Mouse (Mus musculus) liver, embryonic 16.5 days (tissue): ENCODE measurements around the gene Ikzf3. TPM values are rescaled to one million over a fixed set of nuclear protein-coding genes. Genes with fewer than 3 reads are reported as not detected.

Experiments used
- ATAC-seq: fragments of 200-750 bp; cut with Nextera tagmentation; 2 replicates; pipeline ENCODE4 v1.8.0; 2017; ENCODE audit warnings: low read depth, mild to moderate bottlenecking, moderate number of reproducible peaks, moderate library complexity
- H3K27ac ChIP-seq: fragments of 300-500 bp; sonication (generic); 2 replicates; pipeline ENCODE4 v1.5.1; 2014; ENCODE audit warnings: mild to moderate bottlenecking, low read length
- H3K27me3 ChIP-seq: fragments of 300-500 bp; sonication (generic); 2 replicates; pipeline ENCODE4 v1.6.1; 2014; ENCODE audit warnings: low read depth, low read length, mixed read lengths; ENCODE audit not compliant: control insufficient read depth, insufficient read depth
- H3K36me3 ChIP-seq: fragments of 300-500 bp; sonication (generic); 2 replicates; pipeline ENCODE4 v1.6.1; 2014; ENCODE audit warnings: mild to moderate bottlenecking; ENCODE audit not compliant: control insufficient read depth, insufficient read depth
- H3K4me1 ChIP-seq: fragments of 300-500 bp; sonication (generic); 2 replicates; pipeline ENCODE4 v1.6.1; 2014; ENCODE audit warnings: low read depth, low read length, mixed read lengths; ENCODE audit not compliant: control insufficient read depth
- H3K4me2 ChIP-seq: fragments of 300-500 bp; sonication (generic); 2 replicates; pipeline ENCODE4 v1.6.1; 2014; ENCODE audit warnings: low read depth, low read length, mixed read lengths
- H3K4me3 ChIP-seq: fragments of 300-500 bp; sonication (generic); 2 replicates; pipeline ENCODE4 v1.5.1; 2014; ENCODE audit warnings: low read depth, mild to moderate bottlenecking, low read length
- H3K9ac ChIP-seq: fragments of 300-500 bp; sonication (generic); 2 replicates; pipeline ENCODE4 v1.6.1; 2014; ENCODE audit warnings: low read depth, low read length
- H3K9me3 ChIP-seq: fragments of 300-500 bp; sonication (generic); replicated peaks from 2 replicates; pipeline ENCODE4 v1.6.1; 2016; ENCODE audit warnings: low read length; ENCODE audit not compliant: control insufficient read depth
- WGBS: fragments of 180-500 bp; shearing (Covaris S2); extraction: QIAGEN DNeasy Blood & Tissue Kit; methylation state at CpG from one replicate; pipeline ENCODE4 v1.1.7; 2014; ENCODE audit not compliant: insufficient replicate concordance; 5-methylcytosine and 5-hydroxymethylcytosine counted together
- polyA plus RNA-seq: library from polyadenylated mRNA; unstranded; fragments of >200 nt; fragmentation: Nextera tagmentation; extraction: Ambion mirVana; gene quantifications from 2 replicates; pipeline ENCODE4 v1.2.1, GENCODE M21; 2015

Gene Ikzf3
- polyA plus RNA-seq, 1 experiment from 2014 or later = 0.19 TPM

DNA sequence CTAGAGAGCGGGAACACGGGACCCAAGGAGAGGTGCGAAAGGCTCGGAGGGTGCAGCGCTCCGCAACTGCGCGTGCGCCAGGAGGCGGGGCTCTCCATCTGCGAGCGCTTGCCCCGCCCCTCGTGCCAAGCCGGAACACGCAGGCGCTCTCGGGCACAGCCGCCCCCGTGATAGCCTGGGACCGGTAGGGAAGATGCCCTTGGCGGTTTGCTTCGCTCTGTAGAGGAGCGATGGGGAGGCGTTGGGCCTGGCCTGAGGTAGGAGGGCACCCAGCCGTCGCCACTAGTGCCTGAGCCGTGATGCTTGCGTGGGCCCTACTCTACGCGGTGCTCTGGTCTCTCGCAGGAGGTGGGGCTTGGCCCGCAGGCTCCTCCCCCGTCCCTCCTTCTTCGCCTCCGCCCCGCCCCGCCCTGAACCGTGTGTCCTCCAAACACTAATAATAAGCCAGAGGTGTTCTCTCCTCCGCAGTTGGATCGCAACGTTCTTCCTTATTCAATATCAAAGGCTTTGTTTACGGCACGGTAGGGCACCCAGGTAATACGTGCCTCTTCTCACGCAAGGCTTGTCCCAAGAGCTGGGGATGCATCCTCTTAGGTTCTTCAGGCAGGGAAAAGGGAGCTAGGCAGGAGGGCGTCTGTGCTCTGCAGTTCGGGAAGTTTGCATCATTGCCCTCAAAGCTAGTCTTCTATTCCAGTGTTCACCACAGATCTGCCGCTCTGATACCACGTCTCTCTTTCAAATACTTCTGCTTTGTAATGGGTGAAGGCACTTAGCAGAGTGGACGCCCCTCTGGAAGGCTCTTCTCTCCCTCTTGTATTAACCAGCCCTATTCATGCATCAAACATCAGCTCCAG is 5.4 kb upstream of the Ikzf3 start, which contains the start of gene Zpbp2:
Gene Zpbp2 (plus strand): TSS at position 123 of the 854 bp plus-strand sequence.
- peak within 1 kb of the TSS; percentile 86 for H3K27ac ChIP-seq
- H3K4me2 ChIP-seq = peak within 1 kb of the TSS; percentile 99
- peak within 1 kb of the TSS; percentile 91 for H3K4me3 ChIP-seq
- ATAC-seq = peak; percentile 98
- H3K27me3 ChIP-seq = peaks cover 41% of the 10 kb centered on the region
- H3K9me3 ChIP-seq = no peaks in the 10 kb centered on the region; the same call in 1 of the 2 replicates
- H3K36me3 ChIP-seq = no peaks in the 10 kb centered on the region
- H3K9ac ChIP-seq = peak within 1 kb of the TSS; percentile 89
- H3K4me1 ChIP-seq = peaks cover 14% of the 10 kb centered on the region
- under 1% methylated on average over 51 of the region's 51 CpGs for WGBS

DNA sequence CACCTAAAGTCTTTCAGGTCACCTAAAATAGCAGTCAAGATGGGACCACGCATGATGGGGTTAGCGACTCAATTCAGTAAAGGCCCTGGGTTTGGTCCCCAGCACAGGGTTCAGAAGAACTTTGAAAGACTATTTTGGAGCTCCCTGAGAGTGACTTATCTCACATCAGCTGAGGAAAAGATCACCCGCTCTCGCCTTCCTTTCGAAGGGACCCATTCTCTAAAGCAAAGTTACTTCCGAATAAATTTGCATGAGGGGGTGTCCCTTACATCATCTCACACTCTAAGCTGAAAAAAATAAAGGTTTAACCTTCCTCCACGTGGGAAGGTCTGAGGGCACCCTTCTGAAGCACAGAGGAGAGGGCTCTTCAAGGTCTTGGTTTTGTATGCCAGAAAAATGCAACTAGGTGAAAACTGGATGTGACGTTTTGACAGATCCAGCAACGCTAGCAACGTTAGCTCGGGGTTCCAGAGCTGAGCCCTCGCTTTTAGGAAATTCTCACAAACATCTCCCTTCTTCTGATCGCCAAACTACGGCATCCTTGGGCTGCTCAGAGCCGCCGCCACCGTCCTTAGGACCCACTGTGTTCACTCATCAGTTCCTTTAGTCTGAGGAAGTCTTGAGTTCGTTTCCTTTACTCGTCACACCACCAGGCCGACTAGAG is 4.6 kb upstream of the Ikzf3 start:
- peaks cover 48% of the 10 kb centered on the region for H3K27me3 ChIP-seq
- no peaks in the 10 kb centered on the region for H3K36me3 ChIP-seq
- H3K9me3 ChIP-seq = no peaks in the 10 kb centered on the region; the same call in 1 of the 2 replicates
- ATAC-seq = no peak
- H3K4me1 ChIP-seq = peaks cover 14% of the 10 kb centered on the region
- H3K4me3 ChIP-seq = peak overlapping the region; percentile 91
- H3K27ac ChIP-seq = no peak overlapping the region
- H3K9ac ChIP-seq = peak overlapping the region; percentile 89
- peak overlapping the region; percentile 99 for H3K4me2 ChIP-seq
- WGBS = 14% methylated on average over 20 of the region's 20 CpGs

DNA sequence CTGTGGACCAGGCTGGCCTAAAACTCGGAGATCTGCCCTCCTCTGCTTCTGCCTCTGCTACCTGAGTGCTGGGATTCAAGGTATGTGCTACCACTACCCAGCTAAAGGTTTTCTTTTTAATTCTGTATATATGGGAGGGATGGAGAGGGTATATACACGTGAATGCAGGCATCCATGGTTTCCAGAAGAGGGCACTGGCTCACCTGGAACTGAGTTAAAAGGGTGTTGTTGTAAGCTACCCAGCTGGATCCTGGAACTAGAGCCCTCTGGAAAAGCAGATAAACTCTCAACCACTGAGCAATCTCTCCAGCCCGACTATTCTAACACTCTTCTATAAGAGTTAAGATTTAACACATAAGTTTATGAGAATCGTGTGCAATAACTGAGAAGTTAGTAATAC is 3.5 kb upstream of the Ikzf3 start:
- no peaks in the 10 kb centered on the region for H3K36me3 ChIP-seq
- H3K27me3 ChIP-seq = peaks cover 57% of the 10 kb centered on the region
- H3K9me3 ChIP-seq = no peaks in the 10 kb centered on the region; the same call in 1 of the 2 replicates
- H3K4me1 ChIP-seq = peaks cover 14% of the 10 kb centered on the region
- H3K4me3 ChIP-seq = no peak overlapping the region
- no peak overlapping the region for H3K9ac ChIP-seq
- H3K4me2 ChIP-seq = no peak overlapping the region
- 55% methylated on average over 4 of the region's 4 CpGs for WGBS
- no peak for ATAC-seq
- no peak overlapping the region for H3K27ac ChIP-seq

DNA sequence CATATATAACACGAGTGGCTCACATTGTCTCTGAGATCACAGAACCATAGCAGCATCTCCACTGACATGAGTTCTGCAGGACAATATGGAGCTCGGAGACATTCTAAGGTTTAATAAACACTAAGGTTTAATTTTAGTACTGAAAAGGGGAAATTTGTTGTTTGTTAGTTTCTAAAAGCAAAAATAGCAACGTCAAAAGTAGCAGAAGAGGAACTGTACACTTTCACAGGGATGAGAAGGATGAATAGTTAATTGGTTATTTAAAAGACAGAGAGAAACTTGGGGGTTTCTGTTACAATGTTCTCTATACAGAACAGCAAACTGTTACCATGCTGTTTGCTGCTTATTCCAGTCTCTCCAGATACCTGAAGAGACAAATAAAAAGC is 1.5 kb upstream of the Ikzf3 start:
- Histone ChIP-seq H3K4me1 (peaks cover 14% of the 10 kb centered on the region), H3K27me3 (peaks cover 73% of the 10 kb centered on the region), H3K27ac (no peak overlapping the region), H3K4me3 (no peak overlapping the region), H3K4me2 (no peak overlapping the region), H3K36me3 (no peaks in the 10 kb centered on the region), H3K9me3 (no peaks in the 10 kb centered on the region), H3K9ac (no peak overlapping the region)
- WGBS = 34% methylated on average over 3 of the region's 3 CpGs
- no peak for ATAC-seq

DNA sequence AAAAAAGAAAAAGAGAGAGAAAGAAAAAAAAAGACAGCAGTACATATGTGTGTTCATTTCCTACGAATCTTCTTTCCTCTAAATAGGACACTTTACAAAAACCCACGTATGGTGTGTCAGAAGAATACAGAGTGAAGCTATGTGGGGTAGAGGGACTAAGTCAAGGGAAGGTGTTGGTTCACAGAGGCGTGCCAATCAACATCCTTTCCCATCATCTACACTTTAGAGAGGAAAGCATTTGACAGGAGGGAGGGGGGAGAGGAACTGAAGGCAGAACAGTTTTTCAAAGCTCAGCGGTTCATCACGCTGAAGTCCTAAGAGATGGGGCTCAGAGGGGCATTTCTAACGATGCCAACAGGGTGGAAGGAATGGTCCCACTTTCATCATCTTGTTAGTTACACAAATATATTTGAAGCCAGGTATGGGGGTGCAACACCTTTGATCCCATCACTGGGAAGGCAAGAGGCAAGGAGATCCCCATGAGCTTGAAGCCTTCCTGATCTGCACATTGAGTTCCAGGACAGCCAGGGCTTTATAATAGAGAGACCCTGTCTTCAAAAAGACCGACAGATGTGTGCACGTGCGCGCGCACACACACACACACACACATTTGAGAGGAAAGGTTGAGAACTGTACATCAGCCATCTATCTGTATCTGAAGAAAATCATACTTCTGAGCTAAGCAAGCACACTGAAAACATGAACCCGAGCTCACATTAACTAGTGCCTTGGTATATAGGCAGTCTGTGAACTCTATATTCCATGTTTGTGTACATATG is 887 bp upstream of the Ikzf3 start:
- no peak for ATAC-seq
- H3K36me3 ChIP-seq = no peaks in the 10 kb centered on the region
- H3K4me1 ChIP-seq = peaks cover 12% of the 10 kb centered on the region
- no peak overlapping the region for H3K4me3 ChIP-seq
- H3K4me2 ChIP-seq = no peak overlapping the region
- no peak overlapping the region for H3K9ac ChIP-seq
- no peak overlapping the region for H3K27ac ChIP-seq
- 28% methylated on average over 12 of the region's 12 CpGs for WGBS
- H3K27me3 ChIP-seq = peaks cover 74% of the 10 kb centered on the region
- no peaks in the 10 kb centered on the region for H3K9me3 ChIP-seq

DNA sequence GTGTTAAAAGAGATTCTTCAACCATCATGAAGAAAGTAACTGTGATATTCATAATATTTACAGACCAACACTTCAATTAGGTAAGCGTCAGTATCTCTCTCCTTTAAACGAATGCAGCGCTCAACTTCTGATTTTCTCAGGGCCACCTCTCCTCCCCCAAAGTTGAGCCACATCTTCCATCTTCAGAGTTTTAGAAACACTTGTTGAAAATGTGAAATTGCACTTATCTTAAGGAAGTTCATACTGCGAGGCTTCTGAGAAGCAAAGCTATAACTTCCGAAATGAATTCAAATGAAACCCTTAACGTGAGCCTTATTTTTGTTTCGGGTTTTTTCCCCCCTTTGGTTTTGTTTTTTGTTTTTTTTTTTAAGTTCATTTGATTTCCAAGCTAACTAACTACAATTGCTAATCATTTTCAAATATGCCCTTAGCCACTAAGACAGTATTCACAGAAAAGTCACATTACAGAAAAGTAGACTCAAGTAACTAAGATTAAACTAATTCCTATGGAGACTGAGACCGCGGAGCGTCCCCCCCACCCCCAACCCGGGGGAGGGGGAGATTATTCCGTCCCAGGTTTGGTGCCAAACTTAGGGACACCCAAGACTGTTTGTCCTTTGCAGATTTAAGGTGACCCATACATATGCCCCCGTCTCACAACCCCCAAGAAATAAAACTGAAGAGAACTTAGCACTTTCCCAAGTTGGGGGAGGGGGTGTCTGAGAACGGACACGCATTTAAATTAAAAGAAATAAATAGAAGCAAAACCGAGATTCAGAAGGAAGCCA is 747 bp downstream of the Ikzf3 start:
- Histone ChIP-seq H3K4me2 (peak overlapping the region; percentile 30), H3K27me3 (peaks cover 73% of the 10 kb centered on the region), H3K36me3 (no peaks in the 10 kb centered on the region), H3K9ac (no peak overlapping the region), H3K27ac (no peak overlapping the region), H3K9me3 (0 out of 2 replicates have a peak, but pooled peaks cover 2% of the 10 kb centered on the region), H3K4me3 (peak overlapping the region; percentile 11; the same call in 1 of the 2 replicates), H3K4me1 (no peaks in the 10 kb centered on the region; the same call in 1 of the 2 replicates)
- ATAC-seq = no peak
- WGBS = 3% methylated on average over 16 of the region's 16 CpGs

DNA sequence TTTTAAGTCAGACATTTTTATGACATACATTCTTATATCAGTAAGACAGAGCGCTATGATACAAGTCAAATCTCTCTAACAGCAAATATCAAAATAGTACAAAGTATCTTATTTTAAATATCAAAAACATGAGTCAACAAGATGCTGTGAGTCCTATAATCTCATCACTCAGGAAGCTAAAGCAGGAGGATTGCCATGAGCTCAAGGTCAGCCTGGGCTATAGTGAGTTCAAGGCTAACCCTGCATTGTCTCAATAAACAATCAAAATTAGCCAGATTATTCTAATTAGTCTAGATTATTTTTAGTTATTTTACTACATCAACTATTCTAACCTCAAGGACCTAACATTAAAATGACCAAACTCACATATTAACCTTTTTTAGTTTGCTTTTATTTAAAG is 2.4 kb downstream of the Ikzf3 start:
- WGBS = 63% methylated on average over 1 of the region's 1 CpGs
- Histone ChIP-seq H3K4me1 (no peaks in the 10 kb centered on the region), H3K36me3 (no peaks in the 10 kb centered on the region), H3K27ac (no peak overlapping the region), H3K4me3 (no peak overlapping the region), H3K27me3 (peaks cover 59% of the 10 kb centered on the region), H3K9me3 (0 out of 2 replicates have a peak, but pooled peaks cover 2% of the 10 kb centered on the region), H3K9ac (no peak overlapping the region), H3K4me2 (no peak overlapping the region)
- no peak for ATAC-seq

DNA sequence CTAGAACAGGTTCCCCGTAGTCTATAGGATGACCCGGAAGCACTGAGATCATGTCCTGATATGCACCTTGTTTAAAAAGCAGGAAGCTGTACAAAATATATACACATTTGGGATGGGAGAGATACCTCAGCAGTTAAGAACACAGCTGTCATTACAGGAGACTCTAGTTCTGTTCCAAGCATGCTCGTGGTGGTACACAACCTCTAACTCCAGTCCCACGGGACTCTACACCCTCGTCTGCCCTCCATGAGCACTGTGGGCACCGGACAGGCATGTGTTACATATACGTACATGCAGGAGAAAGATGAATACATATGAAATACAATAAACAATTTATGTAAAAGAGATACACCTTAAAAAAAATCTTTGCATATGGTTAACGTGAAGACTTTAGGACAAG is 3.3 kb downstream of the Ikzf3 start:
- no peak overlapping the region for H3K4me2 ChIP-seq
- 0 out of 2 replicates have a peak, but pooled peaks cover 2% of the 10 kb centered on the region for H3K9me3 ChIP-seq
- no peak overlapping the region for H3K9ac ChIP-seq
- no peaks in the 10 kb centered on the region for H3K36me3 ChIP-seq
- no peak overlapping the region for H3K4me3 ChIP-seq
- H3K4me1 ChIP-seq = no peaks in the 10 kb centered on the region
- ATAC-seq = no peak
- H3K27me3 ChIP-seq = peaks cover 50% of the 10 kb centered on the region
- no peak overlapping the region for H3K27ac ChIP-seq
- WGBS = 56% methylated on average over 8 of the region's 8 CpGs
